Mouse (Mus musculus) heart, adult 2 months (tissue): ENCODE measurements at regions not wholly inside any gene's neighbourhood (a gene's known extent, or its start where the extent isn't known, plus 50 kb on each side); places are given as distances from the start of the nearest gene placed in this dataset.

ENCODE experiments used
- DNase-seq, 2 experiments: peaks; one replicate each; pipeline ENCODE4 v3.0.0; 2021
- H3K27ac ChIP-seq: fragments of 200-600 bp; 2 replicates; pipeline ENCODE4 v1.8.1; 2022
- H3K27me3 ChIP-seq: fragments of 200-500 bp; 2 replicates; pipeline ENCODE4 v1.6.1; 2012; ENCODE audit warnings: mild to moderate bottlenecking, low read length, inconsistent platforms, mixed read lengths; ENCODE audit not compliant: control insufficient read depth, insufficient read depth
- H3K36me3 ChIP-seq: fragments of 200-500 bp; 2 replicates; pipeline ENCODE4 v1.6.1; 2012; ENCODE audit warnings: low read length, inconsistent platforms; ENCODE audit not compliant: control insufficient read depth, insufficient read depth
- H3K4me1 ChIP-seq: fragments of 200-500 bp; 2 replicates; pipeline ENCODE4 v1.6.1; 2011; ENCODE audit warnings: low read length; ENCODE audit not compliant: control insufficient read depth, insufficient read depth
- H3K4me3 ChIP-seq: fragments of 200-600 bp; 2 replicates; pipeline ENCODE4 v1.8.1; 2022
- H3K79me2 ChIP-seq: fragments of 200-500 bp; replicated peaks from 2 replicates; pipeline ENCODE4 v1.6.1; 2012; ENCODE audit warnings: mild to moderate bottlenecking, inconsistent platforms, low read length, moderate library complexity, mixed read lengths; ENCODE audit not compliant: control insufficient read depth, insufficient read depth
- H3K9ac ChIP-seq: fragments of 200-500 bp; 2 replicates; pipeline ENCODE4 v1.6.1; 2012; ENCODE audit warnings: low read depth, mild to moderate bottlenecking, control low read depth, inconsistent platforms, low read length, mixed read lengths
- CTCF ChIP-seq: fragments of 200-600 bp; IDR thresholded peaks from 2 replicates; pipeline ENCODE4 v1.8.1; 2022; ENCODE audit warnings: antibody characterized with exemption, mild to moderate bottlenecking, moderate library complexity
- EP300 ChIP-seq: fragments of 200-500 bp; IDR thresholded peaks from 2 replicates; pipeline ENCODE4 v1.6.1; 2011; ENCODE audit warnings: low read depth, low read length, control low read depth; ENCODE audit not compliant: insufficient read depth
- POLR2A ChIP-seq: fragments of 200-500 bp; IDR thresholded peaks from 2 replicates; pipeline ENCODE4 v1.6.1; 2011; ENCODE audit warnings: mild to moderate bottlenecking, low read depth, low read length, control low read depth; ENCODE audit not compliant: insufficient read depth
- WGBS: fragments of 180-500 bp; shearing (Covaris S2); methylation state at CpG from one replicate; pipeline ENCODE4 v1.1.7; 2018; 5-methylcytosine and 5-hydroxymethylcytosine counted together
- intact Hi-C: fragments of 180-260 bp; cut with DNase I; formaldehyde crosslinking; loops from one replicate; pipeline ENCODE4 v1.15.1; 2025

DNA sequence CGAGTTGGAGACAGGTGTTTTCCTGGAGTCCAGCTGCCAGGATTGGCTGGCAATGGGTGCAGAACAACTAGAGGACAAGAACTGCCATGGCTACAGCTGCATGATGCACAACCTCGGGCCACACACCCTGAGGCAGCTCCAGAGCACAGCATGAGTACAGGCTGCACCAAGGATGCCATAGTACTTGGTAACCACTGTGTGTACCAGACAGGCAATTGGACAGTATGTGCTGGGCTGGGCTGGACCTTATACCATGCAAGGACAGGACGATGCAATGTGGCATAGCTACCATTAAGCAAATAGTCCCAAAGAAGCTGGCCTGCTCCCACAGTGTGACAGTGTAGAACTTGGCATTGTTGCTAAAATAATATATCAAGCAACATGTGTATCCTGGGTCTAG, 54.6 kb upstream of the Cp start:
- H3K4me3 ChIP-seq: no peak overlapping the region
- H3K9ac ChIP-seq: no peak overlapping the region
- intact Hi-C loops: loop anchor here (5.0 kb wide), 1 partner anchor 170 kb away; no protein-coding TSS in a partner anchor
- no peak for DNase-seq
- WGBS: 83% methylated on average over 3 of the region's 3 CpGs
- peaks cover 2% of the 10 kb centered on the region for H3K36me3 ChIP-seq
- peaks cover 3% of the 10 kb centered on the region; the same call in 1 of the 2 replicates for H3K79me2 ChIP-seq
- no peaks in the 10 kb centered on the region for H3K27me3 ChIP-seq
- no peak overlapping the region for H3K27ac ChIP-seq
- H3K4me1 ChIP-seq: no peaks in the 10 kb centered on the region; the same call in 1 of the 2 replicates
- no peak for TF ChIP-seq POLR2A
- TF ChIP-seq EP300: no peak
- no peak for TF ChIP-seq CTCF

DNA sequence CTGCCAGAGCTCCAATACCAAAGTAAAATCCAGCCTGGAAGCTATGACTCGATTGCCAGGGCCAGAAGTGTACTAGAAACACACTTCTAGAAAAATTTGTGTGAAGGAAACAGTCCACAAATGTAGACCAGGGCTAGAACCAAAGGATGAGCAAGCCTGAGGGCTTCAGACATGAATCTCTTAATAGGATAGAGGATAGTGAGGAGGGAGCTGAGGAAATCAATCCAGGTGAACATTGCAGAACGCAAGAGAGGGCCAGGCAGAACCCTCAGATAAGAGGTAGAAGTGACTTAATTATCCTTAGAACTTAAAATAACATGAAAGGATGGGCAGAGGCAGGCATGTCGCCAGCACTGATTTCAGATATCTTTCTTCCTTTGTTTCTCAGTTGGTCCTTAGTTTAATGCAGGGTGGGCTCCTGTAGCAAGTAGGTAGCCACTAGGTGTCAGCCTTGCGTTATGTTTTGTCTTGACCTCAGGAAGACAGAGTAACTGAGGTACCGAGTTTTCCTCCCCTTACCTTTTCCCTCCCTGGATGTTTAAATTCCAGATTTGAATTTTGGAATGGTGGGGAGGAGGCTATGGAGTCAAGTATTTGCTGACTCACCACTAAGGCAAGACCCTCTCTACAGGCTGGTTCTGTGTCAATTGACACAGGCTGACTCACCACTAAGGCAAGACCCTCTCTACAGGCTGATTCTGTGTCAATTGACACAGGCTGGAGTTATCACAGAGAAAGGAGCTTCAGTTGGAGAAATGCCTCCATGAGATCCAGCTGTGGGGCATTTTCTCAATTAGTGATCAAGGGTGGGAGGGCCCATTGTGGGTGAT, 52.2 kb upstream of the Cp start:
- TF ChIP-seq POLR2A: no peak
- 0 out of 2 replicates have a peak, but pooled peaks have one; percentile 47 for TF ChIP-seq EP300
- peak; percentile 82 for TF ChIP-seq CTCF
- Histone ChIP-seq H3K9ac (no peak overlapping the region), H3K4me1 (peaks cover 2% of the 10 kb centered on the region), H3K27ac (no peak overlapping the region), H3K4me3 (no peak overlapping the region), H3K36me3 (no peaks in the 10 kb centered on the region), H3K79me2 (no peaks in the 10 kb centered on the region), H3K27me3 (no peaks in the 10 kb centered on the region)
- peak; percentile 39 to 40 for DNase-seq
- 31% methylated on average over 5 of the region's 5 CpGs for WGBS
- intact Hi-C loops: loop anchor here (1.0 to 5.0 kb wide), 3 partner anchors 98 to 295 kb away; no protein-coding TSS in a partner anchor
